Mouse (Mus musculus) G1E (cell line): Measurements from ENCODE around the gene Gbgt1. TPM values are rescaled to one million over a fixed set of nuclear protein-coding genes. Genes with fewer than 3 reads are reported as not detected.

Source experiments
- ATAC-seq: 2 replicates; pipeline ENCODE4 v1.8.0; 2016; ENCODE audit warnings: mild to moderate bottlenecking; ENCODE audit not compliant: insufficient number of reproducible peaks, poor library complexity, low FRiP score, severe bottlenecking; ENCODE audit errors: extremely low read depth
- DNase-seq: peaks from one replicate; pipeline ENCODE4 v3.0.0; 2012; ENCODE audit warnings: low spot score
- H3K27me3 ChIP-seq: 2 replicates; pipeline ENCODE4 v1.6.1; 2012; ENCODE audit warnings: mild to moderate bottlenecking, low read length, inconsistent platforms; ENCODE audit not compliant: insufficient read depth
- H3K36me3 ChIP-seq: replicated peaks from 2 replicates; pipeline ENCODE3; 2012; ENCODE audit warnings: mild to moderate bottlenecking, inconsistent platforms
- H3K4me1 ChIP-seq: 2 replicates; pipeline ENCODE4 v1.6.1; 2012; ENCODE audit warnings: low read depth, low read length, inconsistent platforms, mixed read lengths; ENCODE audit not compliant: insufficient read depth
- H3K4me3 ChIP-seq: 2 replicates; pipeline ENCODE4 v1.5.1; 2012; ENCODE audit warnings: low read depth, mild to moderate bottlenecking, inconsistent platforms, low read length, moderate library complexity, mixed read lengths
- H3K9me3 ChIP-seq: replicated peaks from 2 replicates; pipeline ENCODE4 v1.6.1; 2012; ENCODE audit warnings: inconsistent platforms
- CTCF ChIP-seq: IDR thresholded peaks from 2 replicates; pipeline ENCODE4 v1.5.1; 2012; ENCODE audit warnings: low read depth, low read length, inconsistent platforms, mixed read lengths
- GATA1 ChIP-seq: IDR thresholded peaks from 2 replicates; pipeline ENCODE4 v1.6.1; 2012; ENCODE audit warnings: borderline replicate concordance, low read length, inconsistent platforms, mixed read lengths
- GATA2 ChIP-seq: IDR thresholded peaks from 2 replicates; pipeline ENCODE4 v1.6.1; 2012; ENCODE audit warnings: low read depth, low read length, inconsistent platforms, borderline replicate concordance
- POLR2AphosphoS5 ChIP-seq: IDR thresholded peaks from 2 replicates; pipeline ENCODE4 v1.6.1; 2012; ENCODE audit warnings: low read depth, low read length, inconsistent platforms; ENCODE audit not compliant: insufficient replicate concordance
- TAL1 ChIP-seq: conservative IDR thresholded peaks from 2 replicates; pipeline ENCODE4 v1.6.1; 2012; ENCODE audit warnings: low read depth, low read length, inconsistent platforms, mixed read lengths
- polyA plus RNA-seq: library from polyadenylated mRNA; stranded (reverse); fragments of >175 nt; gene quantifications from 2 replicates; pipeline ENCODE4 v1.2.3, GENCODE M21; 2012
- total RNA-seq, 2 experiments: library from RNA; stranded (forward) in 1 of 2; stranded (reverse) in 1 of 2; fragments of 200-1000 nt in 1 of 2; fragments of >200 nt in 1 of 2; fragmentation: Nextera tagmentation in 1 of 2; gene quantifications; 2 replicates each; pipeline ENCODE4 v1.2.3; 2014 to 2017

The Gbgt1 gene
- total and polyA plus RNA-seq, 3 experiments = not detected

DNA sequence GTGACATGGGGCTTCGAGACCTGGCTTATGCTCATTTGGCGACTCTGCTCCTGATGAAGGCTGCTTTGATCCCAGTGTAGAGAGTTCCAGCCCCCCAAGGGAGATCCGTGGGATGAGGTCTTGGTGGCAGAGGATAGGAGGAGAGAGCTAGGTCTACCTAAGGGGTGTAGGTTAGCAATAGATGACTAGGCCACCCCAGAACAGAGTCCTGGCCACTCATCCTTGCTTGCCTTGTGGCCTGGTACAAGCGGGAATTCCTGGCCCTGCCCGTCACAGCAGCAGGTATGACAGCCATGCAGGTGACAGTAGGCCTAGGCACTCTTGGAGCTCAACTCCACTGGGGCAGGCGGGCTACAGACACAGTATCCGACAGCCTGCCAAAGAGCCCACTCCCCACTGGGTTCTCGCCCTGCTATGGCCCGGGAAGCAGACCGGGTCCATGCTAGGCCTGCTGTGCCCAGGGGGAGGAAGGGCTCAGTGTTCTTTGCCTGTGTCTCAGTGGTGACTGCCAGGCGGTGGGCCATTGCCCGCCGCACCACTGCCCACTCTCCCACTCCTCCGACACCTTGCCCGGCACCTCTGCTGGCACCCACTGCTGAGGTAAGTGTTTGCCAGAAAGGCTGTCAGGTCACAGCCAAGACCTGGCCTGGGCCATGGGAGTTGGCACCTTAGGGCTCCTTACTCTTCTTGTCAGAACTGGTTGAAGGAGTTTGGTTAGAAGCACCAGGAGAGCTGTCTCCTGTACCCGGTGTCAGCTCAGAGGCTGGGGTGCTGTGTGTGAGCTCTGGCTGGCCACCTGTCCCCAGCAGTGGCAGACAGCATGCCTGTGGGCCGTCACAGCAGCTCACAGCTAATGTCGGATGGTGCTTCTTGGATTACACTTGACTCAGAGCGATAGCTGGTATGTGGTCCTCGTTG is 31.0 kb downstream of the Gbgt1 start:
- TF ChIP-seq TAL1 (no peak), GATA2 (no peak), POLR2AphosphoS5 (no peak), GATA1 (no peak), CTCF (no peak)
- H3K36me3 ChIP-seq = no peaks in the 10 kb centered on the region
- no peak overlapping the region for H3K4me3 ChIP-seq
- peaks cover 5% of the 10 kb centered on the region for H3K4me1 ChIP-seq
- peaks cover 53% of the 10 kb centered on the region for H3K27me3 ChIP-seq
- DNase-seq = no peak
- ATAC-seq = no peak
- no peaks in the 10 kb centered on the region for H3K9me3 ChIP-seq

DNA sequence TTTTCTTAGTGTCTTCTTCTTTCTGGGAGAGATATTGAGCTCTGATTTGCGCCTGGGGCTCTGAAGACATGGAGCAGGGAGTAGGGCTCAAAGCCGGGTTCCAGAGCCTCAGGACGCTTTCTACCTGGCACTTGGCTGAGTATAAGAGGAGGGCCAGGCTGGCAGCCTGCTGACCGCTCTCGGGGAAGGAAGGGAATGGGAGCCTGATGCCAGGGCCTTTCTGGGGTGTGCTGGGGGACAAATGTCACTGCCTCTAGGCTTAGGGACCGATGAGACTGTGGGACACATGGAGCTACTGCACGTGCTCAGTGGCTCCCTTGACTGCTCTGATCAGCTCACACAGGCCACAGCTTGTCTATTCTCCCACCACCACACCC is 31.7 kb downstream of the Gbgt1 start:
- no peak for DNase-seq
- H3K4me3 ChIP-seq = no peak overlapping the region
- H3K36me3 ChIP-seq = no peaks in the 10 kb centered on the region
- no peak for ATAC-seq
- H3K9me3 ChIP-seq = no peaks in the 10 kb centered on the region
- peaks cover 59% of the 10 kb centered on the region for H3K27me3 ChIP-seq
- peaks cover 8% of the 10 kb centered on the region for H3K4me1 ChIP-seq
- TF ChIP-seq POLR2AphosphoS5 (no peak), GATA1 (no peak), GATA2 (no peak), CTCF (no peak), TAL1 (no peak)

DNA sequence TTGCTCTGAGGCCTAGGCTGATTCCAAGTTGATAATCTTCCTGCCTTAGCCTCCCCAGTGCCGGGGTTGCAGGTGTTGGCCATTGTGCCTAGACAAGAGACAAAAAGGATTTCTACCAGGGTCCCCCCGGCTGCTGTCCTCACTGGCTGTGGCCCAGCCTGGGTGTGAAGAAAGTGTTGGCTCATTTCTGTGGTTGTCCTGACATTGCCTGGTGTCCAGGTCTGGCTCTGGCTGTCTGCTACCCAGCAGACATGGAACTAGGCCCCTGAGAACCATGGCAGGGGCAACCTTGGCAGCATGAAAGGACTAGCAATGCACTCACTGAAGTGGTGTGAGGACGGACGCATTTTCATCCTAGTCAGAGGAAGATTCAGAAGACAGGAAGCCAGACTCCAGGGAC is 33.2 kb downstream of the Gbgt1 start:
- no peak for ATAC-seq
- TF ChIP-seq TAL1 (no peak), POLR2AphosphoS5 (no peak), GATA1 (no peak), CTCF (no peak), GATA2 (no peak)
- no peak for DNase-seq
- Histone ChIP-seq H3K4me1 (peaks cover 11% of the 10 kb centered on the region), H3K36me3 (no peaks in the 10 kb centered on the region), H3K4me3 (no peak overlapping the region), H3K9me3 (no peaks in the 10 kb centered on the region), H3K27me3 (peaks cover 70% of the 10 kb centered on the region)

GRCm38 (mm10) chr2:28530311-28530710 is 33.6 kb downstream of the Gbgt1 start:
- DNase-seq (no peak), ATAC-seq (no peak)
- Histone ChIP-seq H3K27me3 (peaks cover 72% of the 10 kb centered on the region), H3K4me3 (no peak overlapping the region), H3K9me3 (no peaks in the 10 kb centered on the region), H3K36me3 (no peaks in the 10 kb centered on the region), H3K4me1 (peaks cover 10% of the 10 kb centered on the region)
- TF ChIP-seq GATA2 (no peak), CTCF (no peak), TAL1 (no peak)

DNA sequence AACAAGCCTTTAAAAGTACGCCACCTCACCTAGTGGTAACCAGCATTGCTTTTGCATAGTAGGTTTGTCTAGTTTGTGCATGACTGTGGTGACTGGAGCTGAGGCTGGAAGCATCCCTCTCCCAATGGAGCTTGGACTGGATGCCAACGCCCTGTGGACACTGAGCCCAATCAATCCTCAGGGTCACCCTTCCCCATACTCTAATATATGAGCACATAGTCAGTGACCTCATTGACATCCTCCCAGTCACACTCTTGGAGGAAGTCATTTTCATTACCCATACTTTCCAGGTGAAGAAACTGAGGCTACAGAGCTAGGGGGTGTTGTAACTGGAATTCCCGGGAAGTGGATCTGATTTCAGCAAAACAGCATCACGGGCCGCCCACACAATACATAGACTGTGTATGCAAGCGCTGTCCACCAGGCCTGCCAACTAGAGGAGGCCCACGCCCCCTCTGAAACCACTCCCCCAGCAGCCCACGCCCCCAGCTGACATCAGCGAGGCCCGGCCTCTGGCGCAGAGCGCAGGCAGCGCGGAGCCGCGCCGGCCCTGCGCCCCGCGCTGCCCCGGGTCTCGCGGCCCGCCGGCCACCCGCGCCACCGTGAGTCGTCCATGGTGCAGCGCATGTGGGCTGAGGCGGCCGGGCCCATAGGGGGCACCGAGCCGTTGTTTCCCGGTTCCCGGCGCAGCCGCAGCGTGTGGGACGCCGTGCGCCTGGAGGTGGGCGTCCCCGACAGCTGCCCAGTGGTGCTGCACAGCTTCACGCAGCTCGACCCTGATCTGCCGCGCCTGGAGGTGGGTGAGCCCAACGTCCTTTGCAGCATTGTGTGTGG is 36.5 kb downstream of the Gbgt1 start:
- H3K9me3 ChIP-seq = no peaks in the 10 kb centered on the region
- peak overlapping the region; percentile 58; the same call in 1 of the 2 replicates for H3K4me3 ChIP-seq
- no peak for DNase-seq
- no peaks in the 10 kb centered on the region for H3K36me3 ChIP-seq
- H3K27me3 ChIP-seq = peaks cover 69% of the 10 kb centered on the region
- no peak for TF ChIP-seq GATA2
- no peak for TF ChIP-seq TAL1
- TF ChIP-seq GATA1 = no peak
- no peak for TF ChIP-seq POLR2AphosphoS5
- no peak for TF ChIP-seq CTCF
- ATAC-seq = no peak
- H3K4me1 ChIP-seq = peaks cover 5% of the 10 kb centered on the region

GRCm38 (mm10) chr2:28533901-28534435 is 37.3 kb downstream of the Gbgt1 start:
- TF ChIP-seq CTCF (no peak), POLR2AphosphoS5 (no peak)
- Histone ChIP-seq H3K9me3 (no peaks in the 10 kb centered on the region), H3K4me3 (no peak overlapping the region), H3K4me1 (peaks cover 5% of the 10 kb centered on the region), H3K27me3 (peaks cover 63% of the 10 kb centered on the region), H3K36me3 (no peaks in the 10 kb centered on the region)
- ATAC-seq = no peak
- DNase-seq = no peak
